Mouse (Mus musculus): ENCODE results near the gene Fam118b. TPM values are rescaled to one million over a fixed set of nuclear protein-coding genes. Genes with fewer than 3 reads are reported as not detected.

Fam118b gene
- polyA plus RNA-seq, 1 experiment from 2014 or later, result 64.9 TPM

DNA sequence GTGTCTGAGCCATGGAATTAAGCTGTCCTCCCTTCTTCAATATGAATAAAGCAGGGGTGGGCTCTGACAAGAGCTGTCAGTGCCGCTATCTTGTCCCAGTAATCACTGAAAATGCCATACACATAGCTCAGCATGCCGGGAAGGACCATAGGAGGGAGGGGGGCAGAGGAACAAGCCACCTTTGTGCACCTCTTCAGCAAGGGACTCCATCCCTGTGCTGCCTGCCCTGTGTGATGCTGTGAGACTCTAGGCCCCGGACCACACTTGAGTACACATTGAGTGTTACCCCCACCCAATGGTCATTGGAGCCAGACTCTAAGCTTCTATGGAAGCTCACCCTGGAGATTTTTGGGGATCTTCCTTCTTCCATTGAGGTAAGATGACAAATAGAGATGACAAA is 18.7 kb upstream of the Fam118b start:
- 79% methylated on average over 3 of the region's 3 CpGs for WGBS
- H3K27me3 ChIP-seq (ENCODE audit: poor library complexity, severe bottlenecking), result peaks cover 74% of the 10 kb centered on the region
- no peak for DNase-seq (ENCODE audit: extremely low spot score, low spot score)

DNA sequence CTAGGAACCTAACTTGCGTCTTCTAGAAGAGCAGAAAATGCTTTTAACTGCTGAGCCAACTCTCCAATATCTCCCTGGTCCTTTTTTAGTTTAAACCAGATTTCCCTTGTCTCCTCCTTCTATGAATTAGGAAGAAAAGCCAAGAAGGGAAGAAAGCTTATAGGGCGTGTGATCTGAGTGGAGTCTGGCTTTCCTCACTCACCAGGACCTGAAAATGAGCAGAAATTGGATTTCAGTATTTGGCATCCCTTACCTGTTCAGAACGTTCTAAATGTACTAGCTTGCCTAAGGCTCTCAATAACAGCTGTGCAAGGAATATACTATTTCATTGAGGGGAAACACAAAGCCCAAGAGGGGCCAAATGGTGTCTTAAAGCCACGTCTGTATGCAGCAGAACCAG is 16.7 kb upstream of the Fam118b start:
- 85% methylated on average over 4 of the region's 4 CpGs for WGBS
- Histone ChIP-seq H3K27me3 (ENCODE audit: poor library complexity, severe bottlenecking) (peaks cover 62% of the 10 kb centered on the region), H3K4me3 (no peak overlapping the region), H3K36me3 (replicated peaks) (no peaks in the 10 kb centered on the region), H3K9me3 (no peaks in the 10 kb centered on the region), H3K27ac (peak overlapping the region; percentile 80), H3K4me1 (peaks cover 52% of the 10 kb centered on the region)
- no peak for DNase-seq (ENCODE audit: extremely low spot score, low spot score)

More for the DNA sequence above, 18.7 kb upstream of the Fam118b start:
- peaks cover 66% of the 10 kb centered on the region for H3K4me1 ChIP-seq
- H3K36me3 ChIP-seq (replicated peaks), result no peaks in the 10 kb centered on the region
- H3K4me3 ChIP-seq, result no peak overlapping the region
- H3K9me3 ChIP-seq, result no peaks in the 10 kb centered on the region
- no peak overlapping the region; the same call in 1 of the 2 replicates for H3K27ac ChIP-seq

GRCm38 (mm10) chr9:35283415-35284069 is 15.9 kb upstream of the Fam118b start:
- Histone ChIP-seq H3K4me3 (no peak overlapping the region), H3K9me3 (no peaks in the 10 kb centered on the region), H3K4me1 (peaks cover 44% of the 10 kb centered on the region), H3K27me3 (ENCODE audit: poor library complexity, severe bottlenecking) (peaks cover 54% of the 10 kb centered on the region), H3K36me3 (replicated peaks) (peaks cover 3% of the 10 kb centered on the region; the same call in 1 of the 2 replicates), H3K27ac (peak overlapping the region; percentile 80)
- 71% methylated on average over 13 of the region's 13 CpGs for WGBS
- peak; percentile 55 for DNase-seq (ENCODE audit: extremely low spot score, low spot score)

GRCm38 (mm10) chr9:35282851-35283200 is 15.2 kb upstream of the Fam118b start:
- Histone ChIP-seq H3K36me3 (replicated peaks) (peaks cover 9% of the 10 kb centered on the region), H3K4me3 (no peak overlapping the region), H3K9me3 (no peaks in the 10 kb centered on the region), H3K27me3 (ENCODE audit: poor library complexity, severe bottlenecking) (peaks cover 47% of the 10 kb centered on the region), H3K4me1 (peaks cover 36% of the 10 kb centered on the region), H3K27ac (peak overlapping the region; percentile 80)
- WGBS, result 61% methylated on average over 5 of the region's 5 CpGs
- DNase-seq (ENCODE audit: extremely low spot score, low spot score), result no peak

- Histone ChIP-seq H3K4me1 (peaks cover 30% of the 10 kb centered on the region), H3K36me3 (replicated peaks) (peaks cover 15% of the 10 kb centered on the region), H3K27me3 (ENCODE audit: poor library complexity, severe bottlenecking) (peaks cover 41% of the 10 kb centered on the region), H3K4me3 (no peak overlapping the region), H3K9me3 (no peaks in the 10 kb centered on the region), H3K27ac (peak overlapping the region; percentile 80; the same call in 1 of the 2 replicates)
- WGBS, result 22% methylated on average over 5 of the region's 5 CpGs
- DNase-seq (ENCODE audit: extremely low spot score, low spot score), result peak; percentile 56
Observed at GRCm38 (mm10) chr9:35282006-35282850, 14.6 kb upstream of the Fam118b start.

DNA sequence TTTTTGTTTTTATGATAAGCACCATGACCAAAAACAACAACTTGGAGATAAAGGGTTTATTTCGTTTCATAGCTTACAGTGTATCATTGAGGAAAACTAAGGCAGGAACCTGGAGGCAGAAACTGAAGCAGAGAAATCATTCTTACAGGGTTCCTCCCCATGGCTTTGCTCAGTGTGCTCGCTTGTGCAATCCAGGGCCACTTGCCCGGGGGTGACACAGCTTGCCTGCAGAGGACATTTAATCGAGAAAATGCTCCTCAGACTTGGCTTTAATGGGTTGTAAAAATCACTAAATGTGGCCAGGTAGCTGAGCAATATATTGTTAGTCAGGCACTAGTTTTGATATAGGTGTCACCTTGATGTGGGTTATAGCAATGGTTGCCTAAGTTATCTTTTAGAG is 10.8 kb upstream of the Fam118b start:
- Histone ChIP-seq H3K27ac (no peak overlapping the region), H3K36me3 (replicated peaks) (peaks cover 51% of the 10 kb centered on the region), H3K4me1 (peaks cover 9% of the 10 kb centered on the region), H3K27me3 (ENCODE audit: poor library complexity, severe bottlenecking) (peaks cover 3% of the 10 kb centered on the region), H3K4me3 (no peak overlapping the region), H3K9me3 (no peaks in the 10 kb centered on the region)
- DNase-seq (ENCODE audit: extremely low spot score, low spot score), result no peak
- 91% methylated on average over 4 of the region's 4 CpGs for WGBS

DNA sequence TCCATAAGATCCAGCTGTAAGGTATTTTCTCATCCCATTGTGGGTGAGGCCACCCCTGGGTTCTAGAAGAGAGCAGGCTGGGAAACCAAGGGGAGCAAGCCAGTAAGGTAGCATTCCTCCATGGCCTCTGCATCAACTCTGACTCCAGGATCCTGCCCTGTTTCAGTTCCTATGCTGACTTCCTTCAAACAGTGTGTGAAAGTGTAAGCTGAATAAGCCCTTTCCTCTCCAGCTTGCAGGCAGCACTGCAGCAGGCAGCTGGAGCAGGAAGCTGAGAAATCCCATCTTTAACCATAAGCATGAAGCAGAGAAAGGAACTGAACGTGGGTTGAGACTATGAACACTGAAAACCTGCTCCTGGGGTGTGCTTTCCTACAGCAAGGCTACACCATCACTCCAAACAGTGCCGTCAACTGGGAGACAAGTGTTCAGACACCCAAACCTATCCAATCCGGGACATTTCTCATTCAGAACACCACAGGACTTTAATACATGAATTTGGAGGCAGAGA is 10.3 kb upstream of the Fam118b start:
- H3K36me3 ChIP-seq (replicated peaks), result peaks cover 56% of the 10 kb centered on the region
- H3K4me1 ChIP-seq, result peaks cover 4% of the 10 kb centered on the region
- no peak for DNase-seq (ENCODE audit: extremely low spot score, low spot score)
- H3K9me3 ChIP-seq, result no peaks in the 10 kb centered on the region
- no peak overlapping the region for H3K27ac ChIP-seq
- no peaks in the 10 kb centered on the region for H3K27me3 ChIP-seq (ENCODE audit: poor library complexity, severe bottlenecking)
- H3K4me3 ChIP-seq, result no peak overlapping the region
- WGBS, result 87% methylated on average over 3 of the region's 3 CpGs

GRCm38 (mm10) chr9:35267976-35268715 is 541 bp upstream of the Fam118b start:
- H3K4me3 ChIP-seq, result peak overlapping the region; percentile 84
- peaks cover 37% of the 10 kb centered on the region for H3K36me3 ChIP-seq (replicated peaks)
- H3K4me1 ChIP-seq, result peaks cover 21% of the 10 kb centered on the region
- H3K9me3 ChIP-seq, result no peaks in the 10 kb centered on the region
- WGBS, result 3% methylated on average over 21 of the region's 21 CpGs
- no peaks in the 10 kb centered on the region for H3K27me3 ChIP-seq (ENCODE audit: poor library complexity, severe bottlenecking)
- DNase-seq (ENCODE audit: extremely low spot score, low spot score), result no peak
- peak overlapping the region; percentile 90 for H3K27ac ChIP-seq

DNA sequence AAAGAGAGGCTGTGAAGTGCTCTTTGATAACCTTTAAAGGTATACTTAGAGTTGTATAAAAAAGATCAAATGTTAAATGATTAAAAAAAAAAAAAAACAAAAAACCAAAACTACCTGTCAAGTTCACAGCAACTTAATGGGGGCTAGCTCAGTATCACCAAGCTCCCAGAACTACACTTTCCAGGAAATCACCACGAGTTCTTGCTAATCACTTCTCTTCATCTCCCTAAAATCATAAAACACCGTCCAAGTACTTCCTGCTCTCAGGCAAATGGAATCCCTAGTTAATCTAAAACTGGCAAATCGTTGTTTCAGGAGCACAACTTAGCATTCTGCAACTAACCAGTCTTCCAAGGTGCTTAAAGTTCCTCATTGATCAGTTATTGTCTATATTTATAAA is 3.1 kb downstream of the Fam118b start:
- H3K4me3 ChIP-seq, result no peak overlapping the region
- no peaks in the 10 kb centered on the region for H3K27me3 ChIP-seq (ENCODE audit: poor library complexity, severe bottlenecking)
- 87% methylated on average over 3 of the region's 3 CpGs for WGBS
- no peak for DNase-seq (ENCODE audit: extremely low spot score, low spot score)
- peaks cover 21% of the 10 kb centered on the region for H3K4me1 ChIP-seq
- peaks cover 23% of the 10 kb centered on the region for H3K36me3 ChIP-seq (replicated peaks)
- H3K9me3 ChIP-seq, result no peaks in the 10 kb centered on the region
- H3K27ac ChIP-seq, result no peak overlapping the region

GRCm38 (mm10) chr9:35263431-35263830 is 4.2 kb downstream of the Fam118b start:
- DNase-seq (ENCODE audit: extremely low spot score, low spot score), result no peak
- WGBS, result 85% methylated on average over 2 of the region's 2 CpGs
- no peaks in the 10 kb centered on the region for H3K9me3 ChIP-seq
- peaks cover 17% of the 10 kb centered on the region for H3K4me1 ChIP-seq
- no peaks in the 10 kb centered on the region for H3K27me3 ChIP-seq (ENCODE audit: poor library complexity, severe bottlenecking)
- H3K27ac ChIP-seq, result no peak overlapping the region
- peaks cover 26% of the 10 kb centered on the region for H3K36me3 ChIP-seq (replicated peaks)
- no peak overlapping the region for H3K4me3 ChIP-seq

GRCm38 (mm10) chr9:35262418-35262817 is 5.2 kb downstream of the Fam118b start:
- no peaks in the 10 kb centered on the region for H3K27me3 ChIP-seq (ENCODE audit: poor library complexity, severe bottlenecking)
- DNase-seq (ENCODE audit: extremely low spot score, low spot score), result no peak
- 87% methylated on average over 4 of the region's 4 CpGs for WGBS
- H3K9me3 ChIP-seq, result no peaks in the 10 kb centered on the region
- H3K36me3 ChIP-seq (replicated peaks), result peaks cover 31% of the 10 kb centered on the region
- peaks cover 13% of the 10 kb centered on the region for H3K4me1 ChIP-seq
- no peak overlapping the region for H3K4me3 ChIP-seq
- no peak overlapping the region for H3K27ac ChIP-seq

DNA sequence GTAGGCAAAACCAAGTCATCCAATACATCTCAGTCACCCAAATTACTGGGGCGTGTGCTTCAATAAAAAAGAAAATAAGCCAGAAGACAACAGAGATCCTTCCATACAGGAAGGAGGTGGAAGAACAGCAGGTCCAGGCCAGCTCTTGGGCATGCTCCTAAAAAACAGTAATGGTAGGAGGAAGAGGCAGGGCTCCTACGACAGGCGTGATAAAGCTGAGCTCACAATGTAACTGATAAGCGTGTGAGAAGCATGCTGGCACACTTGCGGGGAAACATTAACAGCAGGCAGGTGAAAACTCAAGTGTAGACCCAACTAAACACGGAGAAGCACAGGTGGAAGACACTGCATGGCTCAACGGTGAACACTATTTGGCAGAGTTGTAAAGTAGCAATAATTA is 10.2 kb downstream of the Fam118b start:
- peaks cover 26% of the 10 kb centered on the region for H3K36me3 ChIP-seq (replicated peaks)
- H3K9me3 ChIP-seq, result no peaks in the 10 kb centered on the region
- no peaks in the 10 kb centered on the region for H3K4me1 ChIP-seq
- H3K27ac ChIP-seq, result no peak overlapping the region
- H3K27me3 ChIP-seq (ENCODE audit: poor library complexity, severe bottlenecking), result no peaks in the 10 kb centered on the region
- WGBS, result 93% methylated on average over 7 of the region's 7 CpGs
- DNase-seq (ENCODE audit: extremely low spot score, low spot score), result no peak
- H3K4me3 ChIP-seq, result no peak overlapping the region
